Mouse (Mus musculus) heart, adult 11 months (tissue): ENCODE measurements around the gene Srsf9.
"Not testable (repeated sequence)": the region's sequence is repeated elsewhere in the genome, so short reads cannot be mapped to it uniquely, and the experiment has no call there.

Source experiments
- DNase-seq: peaks from one replicate; pipeline ENCODE4 v3.0.0; 2022

Srsf9 gene

DNA sequence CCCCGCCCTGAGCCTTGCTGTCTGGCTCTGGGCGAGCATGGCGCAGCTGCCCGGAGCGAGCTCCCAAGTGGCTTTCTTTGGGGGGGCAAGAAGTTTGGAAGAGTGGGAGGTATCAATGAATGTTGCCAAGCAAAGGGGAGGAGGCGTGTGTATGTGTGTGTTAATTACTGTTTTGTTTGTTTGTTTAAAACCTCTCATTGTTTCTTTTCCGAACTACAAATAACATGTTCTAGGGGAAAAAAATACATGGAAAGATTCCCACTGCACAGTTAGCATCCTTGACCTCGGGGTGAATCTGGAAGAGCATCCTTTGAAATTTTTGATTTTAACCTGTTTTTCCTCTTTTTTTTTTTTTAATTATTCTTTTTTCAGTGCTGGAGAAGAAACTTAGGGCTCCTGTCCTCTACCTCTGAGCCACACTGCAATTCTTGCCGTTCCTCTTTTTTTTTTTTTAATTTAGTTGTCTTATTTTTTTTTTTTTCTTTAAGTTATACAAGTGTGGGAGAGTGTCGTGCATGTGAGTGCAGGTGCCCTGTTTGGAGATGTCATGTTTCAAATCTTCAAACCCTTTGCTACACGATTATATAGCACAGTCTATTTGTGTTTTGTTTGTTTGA lies 47.3 kb downstream of the Srsf9 start:
- no peak for DNase-seq

- DNase-seq = no peak
Measured at GRCm38 (mm10) chr5:115375436-115375835, 48.5 kb downstream of the Srsf9 start.

DNA sequence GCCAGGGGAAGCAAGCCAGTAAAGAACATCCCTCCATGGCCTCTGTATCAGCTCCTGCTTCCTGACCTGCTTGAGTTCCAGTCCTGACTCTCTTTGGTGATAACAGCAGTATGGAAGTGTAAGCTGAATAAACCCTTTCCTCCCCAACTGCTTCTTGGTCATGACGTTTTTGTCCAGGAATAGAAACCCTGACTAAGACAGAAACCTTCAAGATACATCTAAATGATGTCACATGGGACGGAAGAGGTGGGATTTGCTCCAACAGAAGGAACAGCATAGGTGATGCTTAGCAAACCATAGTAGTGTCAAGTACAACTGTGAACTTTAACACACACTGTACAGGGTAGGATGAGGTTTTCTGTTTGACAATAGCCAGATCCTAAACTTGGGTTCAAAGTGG lies 51.9 kb downstream of the Srsf9 start:
- DNase-seq = not testable (repeated sequence)
